Mouse (Mus musculus): ENCODE measurements around the gene Pank2.
"Not testable (repeated sequence)": the region's sequence is repeated elsewhere in the genome, so short reads cannot be mapped to it uniquely, and the experiment has no call there.

The Pank2 gene

GRCm38 (mm10) chr2:131260544-131261307, 1.6 kb upstream of the Pank2 start:
- peak in 1 of 2 experiments; percentile 31 for DNase-seq (ENCODE audit: low spot score in 2 of 2)

- DNase-seq (ENCODE audit: low spot score in 2 of 2), result peak; percentile 57 to 80
Observed at GRCm38 (mm10) chr2:131261481-131262212, 648 bp upstream of the Pank2 start.

- DNase-seq (ENCODE audit: low spot score in 2 of 2), result peak in 1 of 2 experiments; percentile 32
Observed at GRCm38 (mm10) chr2:131262680-131263670, 680 bp downstream of the Pank2 start.

GRCm38 (mm10) chr2:131264027-131264426, 1.7 kb downstream of the Pank2 start:
- DNase-seq (ENCODE audit: low spot score in 2 of 2), result no peak

GRCm38 (mm10) chr2:131265056-131265455, 2.8 kb downstream of the Pank2 start:
- DNase-seq (ENCODE audit: low spot score in 2 of 2), result no peak

- DNase-seq (ENCODE audit: low spot score in 2 of 2), result peak; percentile 35 to 55
Observed at GRCm38 (mm10) chr2:131275493-131275892, 13.2 kb downstream of the Pank2 start.

GRCm38 (mm10) chr2:131276722-131277121, 14.4 kb downstream of the Pank2 start:
- DNase-seq (ENCODE audit: low spot score in 2 of 2), result no peak

- no peak for DNase-seq (ENCODE audit: low spot score in 2 of 2)
Observed at GRCm38 (mm10) chr2:131281596-131281995, 19.3 kb downstream of the Pank2 start.

- DNase-seq (ENCODE audit: low spot score in 2 of 2), result no peak
Observed at GRCm38 (mm10) chr2:131286276-131286675, 24.0 kb downstream of the Pank2 start.

- no peak for DNase-seq (ENCODE audit: low spot score in 2 of 2)
Observed at GRCm38 (mm10) chr2:131290669-131291068, 28.4 kb downstream of the Pank2 start.

GRCm38 (mm10) chr2:131296746-131297261, 34.5 kb downstream of the Pank2 start:
- peak; percentile 73 to 79 for DNase-seq (ENCODE audit: low spot score in 2 of 2)

- not testable (repeated sequence) for DNase-seq (ENCODE audit: low spot score in 2 of 2)
Observed at GRCm38 (mm10) chr2:131298674-131299073, 36.4 kb downstream of the Pank2 start.

GRCm38 (mm10) chr2:131300485-131300884, 38.2 kb downstream of the Pank2 start:
- no peak for DNase-seq (ENCODE audit: low spot score in 2 of 2)

GRCm38 (mm10) chr2:131301635-131302034, 39.3 kb downstream of the Pank2 start:
- DNase-seq (ENCODE audit: low spot score in 2 of 2), result no peak

- DNase-seq (ENCODE audit: low spot score in 2 of 2), result no peak
Observed at GRCm38 (mm10) chr2:131304497-131304896, 42.2 kb downstream of the Pank2 start.

- DNase-seq (ENCODE audit: low spot score in 2 of 2), result not testable (repeated sequence)
Observed at GRCm38 (mm10) chr2:131305226-131305625, 42.9 kb downstream of the Pank2 start.

- no peak for DNase-seq (ENCODE audit: low spot score in 2 of 2)
Observed at GRCm38 (mm10) chr2:131307391-131307790, 45.1 kb downstream of the Pank2 start.

GRCm38 (mm10) chr2:131307822-131308221, 45.5 kb downstream of the Pank2 start:
- DNase-seq (ENCODE audit: low spot score in 2 of 2), result no peak

GRCm38 (mm10) chr2:131309296-131309695, 47.0 kb downstream of the Pank2 start:
- no peak for DNase-seq (ENCODE audit: low spot score in 2 of 2)

- no peak for DNase-seq (ENCODE audit: low spot score in 2 of 2)
Observed at GRCm38 (mm10) chr2:131316167-131316566, 53.9 kb downstream of the Pank2 start.

GRCm38 (mm10) chr2:131319401-131319800, 57.1 kb downstream of the Pank2 start:
- no peak for DNase-seq (ENCODE audit: low spot score in 2 of 2)
